Mouse (Mus musculus) kidney, adult 18-20 months (tissue): ENCODE results near the gene Lrrc49.

Experiments used
- DNase-seq: peaks from one replicate; pipeline ENCODE4 v3.0.0; 2021

Gene Lrrc49

DNA sequence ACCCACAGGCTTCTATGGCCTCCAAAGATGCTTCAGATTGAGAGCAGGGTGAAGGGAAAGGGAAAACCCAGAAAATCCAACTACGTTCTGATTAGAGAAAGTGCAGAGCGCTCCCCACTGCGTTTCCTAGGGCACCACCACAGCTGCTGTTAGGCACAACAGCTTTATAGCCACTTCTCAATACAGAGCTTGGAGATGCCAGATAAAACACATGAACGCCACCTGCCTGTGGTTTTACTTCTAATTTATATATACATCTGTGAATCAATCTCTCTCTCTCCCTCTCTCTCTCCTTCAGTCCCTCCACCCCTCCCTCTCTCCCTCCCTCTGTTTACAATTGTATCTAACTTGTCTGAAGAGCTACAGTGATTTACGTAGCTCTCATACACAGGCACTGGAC lies 95.6 kb downstream of the Lrrc49 start:
- no peak for DNase-seq

DNA sequence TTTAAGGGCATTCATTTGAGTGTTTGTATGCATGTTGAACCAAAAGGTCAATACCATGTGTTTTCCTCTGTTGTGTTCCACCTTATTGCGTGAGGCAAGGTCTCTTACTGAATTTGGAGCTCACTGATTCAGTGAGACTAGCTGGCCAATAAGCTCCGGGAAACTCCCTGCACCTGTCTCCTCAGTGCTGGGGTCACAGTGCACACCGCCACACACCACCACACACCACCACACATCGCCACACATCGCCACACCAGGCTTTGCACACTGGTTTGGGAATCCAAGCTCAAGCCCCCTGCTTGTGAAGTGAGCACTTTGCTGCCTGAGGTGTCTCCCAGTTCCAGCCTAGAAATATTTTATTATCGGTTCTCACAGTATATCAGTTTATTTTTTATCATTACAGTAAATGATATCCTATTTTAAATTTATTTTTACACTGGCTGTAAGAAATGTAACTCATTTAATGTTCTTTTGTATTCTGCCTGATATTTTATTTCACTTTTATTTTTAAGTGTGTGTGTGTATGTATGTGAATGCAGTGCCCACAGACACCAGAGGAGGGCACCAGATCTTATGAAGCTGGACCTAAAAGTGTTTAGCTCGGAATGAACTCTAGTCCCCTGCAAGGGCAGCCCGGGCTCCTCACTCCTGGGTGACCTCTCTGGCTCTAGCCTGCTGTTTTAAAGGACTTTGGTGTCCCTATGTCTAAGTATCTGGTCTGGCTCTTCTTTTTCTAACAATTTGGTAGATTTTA lies 96.9 kb downstream of the Lrrc49 start:
- DNase-seq: no peak

DNA sequence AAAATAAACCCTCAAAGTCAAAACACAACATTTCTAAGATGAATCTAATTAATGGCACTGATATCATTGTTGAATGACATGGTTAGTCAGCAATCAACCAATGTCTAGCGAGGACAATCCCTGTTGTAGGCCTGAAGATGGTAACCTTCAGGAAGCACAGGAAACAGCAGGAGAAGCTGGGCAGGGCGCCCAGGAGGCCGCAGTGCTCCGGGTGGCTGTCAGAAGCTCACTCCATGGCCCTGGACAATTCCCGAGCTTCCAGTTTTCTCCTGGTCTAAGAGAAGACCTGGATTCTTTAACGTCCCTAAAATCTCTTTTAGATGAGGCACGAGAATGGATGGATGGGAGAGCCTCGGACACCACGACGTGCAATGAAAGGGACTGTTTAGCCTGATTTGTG lies 99.0 kb downstream of the Lrrc49 start:
- no peak for DNase-seq

GRCm38 (mm10) chr9:60586920-60587319 lies 101.0 kb downstream of the Lrrc49 start:
- no peak for DNase-seq

- DNase-seq: no peak
These were observed 102.8 kb downstream of the Lrrc49 start for GRCm38 (mm10) chr9:60585206-60585605.

DNA sequence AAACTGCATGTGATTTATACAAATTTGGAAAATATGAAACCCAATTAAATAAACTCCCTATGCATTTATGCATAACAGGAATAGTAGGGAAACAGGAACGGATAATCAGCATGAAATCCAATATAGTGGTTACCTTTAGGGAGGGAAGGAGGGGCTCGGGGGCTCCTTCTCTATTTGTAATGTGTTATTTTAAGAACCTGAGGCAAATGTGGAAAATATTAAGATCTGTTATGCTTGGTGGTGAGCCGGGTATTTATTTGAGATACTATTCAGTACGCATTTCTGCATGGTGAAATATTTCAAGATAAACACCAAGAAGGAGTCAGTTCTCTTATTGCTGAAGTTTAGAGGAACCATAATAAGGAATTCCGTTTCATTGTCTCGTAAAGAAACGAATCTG lies 105.4 kb downstream of the Lrrc49 start:
- DNase-seq: no peak

DNA sequence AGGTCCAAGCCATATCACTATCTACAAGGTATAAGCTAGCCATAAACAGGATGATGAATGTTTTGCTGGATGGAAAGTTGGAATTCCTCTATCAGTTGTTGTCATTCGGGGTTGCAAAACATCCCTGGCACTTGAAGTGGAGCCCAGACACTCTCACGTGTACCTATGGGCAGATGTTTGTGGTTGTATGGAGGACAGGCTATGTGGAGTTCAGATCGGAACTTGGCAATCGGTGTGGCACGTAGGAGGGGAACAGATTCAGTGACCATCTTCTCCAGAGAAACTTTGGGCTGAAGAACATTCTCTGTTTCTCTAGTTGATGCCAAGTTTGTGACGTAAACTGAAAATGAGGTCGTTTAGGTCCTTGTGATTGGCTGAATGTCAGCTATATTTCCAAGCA lies 114.9 kb downstream of the Lrrc49 start:
- no peak for DNase-seq

DNA sequence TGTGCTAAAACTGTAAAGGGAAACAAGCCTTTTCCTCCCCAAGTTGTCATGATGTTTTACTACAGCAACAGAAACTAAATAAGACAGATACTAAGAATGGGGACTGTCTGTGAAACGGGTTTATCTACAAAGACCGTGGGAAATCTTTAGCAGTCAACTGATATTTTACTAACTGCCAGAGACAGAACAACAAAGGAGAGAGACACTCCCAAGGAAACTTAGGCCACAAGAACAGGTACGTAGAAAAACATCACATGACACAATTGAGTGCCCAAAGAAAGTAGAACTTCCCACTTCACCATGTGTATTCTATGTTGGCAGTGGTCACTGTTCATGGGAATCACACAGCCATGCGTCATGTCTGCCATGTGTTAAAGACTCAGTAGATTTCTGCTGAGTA lies 116.2 kb downstream of the Lrrc49 start:
- no peak for DNase-seq

GRCm38 (mm10) chr9:60571041-60571440 lies 116.9 kb downstream of the Lrrc49 start:
- DNase-seq: no peak

GRCm38 (mm10) chr9:60569366-60569765 lies 118.6 kb downstream of the Lrrc49 start:
- no peak for DNase-seq

DNA sequence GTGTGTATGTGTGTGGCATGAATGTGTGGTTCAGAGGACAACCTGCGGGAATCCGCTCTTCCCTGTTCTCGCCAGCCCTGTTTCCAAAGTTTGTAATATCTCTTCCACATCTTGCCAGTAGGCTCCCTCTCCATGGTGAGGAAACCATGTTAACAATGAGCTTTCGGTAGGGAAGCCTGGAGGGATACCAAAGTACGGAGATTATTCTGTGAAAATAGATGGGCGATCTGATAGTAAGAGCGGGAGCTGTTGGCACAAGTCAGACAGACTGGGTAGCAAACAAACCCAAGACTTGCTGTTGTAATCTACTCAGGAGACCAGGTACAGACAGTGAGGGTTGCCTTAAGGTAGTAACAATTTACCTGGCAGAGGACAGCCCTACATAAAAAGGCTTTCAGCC lies 124.1 kb downstream of the Lrrc49 start:
- DNase-seq: no peak

GRCm38 (mm10) chr9:60562443-60563371 lies 125.3 kb downstream of the Lrrc49 start:
- peak; percentile 44 for DNase-seq

DNA sequence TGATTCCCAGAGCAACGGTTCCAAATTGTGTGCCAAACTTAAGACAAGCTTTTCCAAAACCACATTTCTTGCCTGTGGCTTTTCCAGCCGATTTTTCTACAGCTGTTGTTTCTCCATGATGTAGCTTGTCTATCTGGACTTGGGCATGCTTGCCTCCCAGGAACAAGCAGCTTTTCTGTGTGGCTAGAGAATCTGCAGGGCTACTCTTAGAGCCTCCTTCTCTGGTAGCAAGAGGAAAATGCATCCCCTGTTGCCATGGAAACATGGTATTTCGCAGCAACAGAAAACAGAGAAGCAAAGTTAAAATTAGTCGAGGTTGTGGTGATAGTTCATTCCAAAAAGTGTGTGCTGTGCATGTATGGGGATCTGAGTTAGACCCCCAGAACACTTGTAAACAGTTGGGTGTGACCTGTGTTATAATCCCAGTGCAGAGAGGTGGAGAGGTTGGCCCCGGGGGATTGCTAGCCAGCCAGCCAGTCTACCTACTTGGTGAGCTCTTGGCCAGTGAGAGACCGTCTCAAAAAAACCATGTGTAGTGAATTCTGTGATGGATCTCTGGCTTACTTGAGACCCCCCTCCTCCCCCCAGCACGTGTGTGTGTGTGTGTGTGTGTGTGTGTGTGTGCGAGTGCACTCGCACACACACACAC lies 126.2 kb downstream of the Lrrc49 start:
- DNase-seq: no peak

- no peak for DNase-seq
These were observed 129.5 kb downstream of the Lrrc49 start for GRCm38 (mm10) chr9:60558507-60558906.

- DNase-seq: no peak
These were observed 136.7 kb downstream of the Lrrc49 start for GRCm38 (mm10) chr9:60551238-60551637.

DNA sequence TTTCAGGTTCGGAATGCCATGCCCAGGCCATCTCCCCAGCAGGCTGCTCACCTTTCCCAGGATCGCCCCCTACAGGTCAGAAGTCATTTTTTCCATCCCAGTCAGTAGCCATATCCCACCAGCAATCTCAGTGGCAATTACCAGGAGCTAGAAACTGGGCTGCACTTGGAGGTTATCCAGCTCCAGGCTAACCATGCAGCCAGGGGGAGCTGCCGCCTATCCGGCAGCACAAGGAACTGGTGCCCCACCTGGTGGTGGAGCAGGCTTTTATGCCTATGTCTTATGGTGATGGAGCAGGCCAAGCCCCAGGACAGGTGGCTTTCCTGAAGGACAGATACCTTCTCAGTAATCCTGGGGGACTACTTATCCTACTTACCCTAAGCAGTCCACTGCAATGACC lies 139.8 kb downstream of the Lrrc49 start:
- DNase-seq: peak; percentile 53

- DNase-seq: no peak
These were observed 141.8 kb downstream of the Lrrc49 start for GRCm38 (mm10) chr9:60546169-60546568.

GRCm38 (mm10) chr9:60545361-60546096 lies 142.4 kb downstream of the Lrrc49 start:
- DNase-seq: no peak

GRCm38 (mm10) chr9:60543422-60544015 lies 144.4 kb downstream of the Lrrc49 start:
- DNase-seq: no peak

- no peak for DNase-seq
These were observed 157.6 kb downstream of the Lrrc49 start for GRCm38 (mm10) chr9:60530310-60530709.

- DNase-seq: no peak
These were observed 158.4 kb downstream of the Lrrc49 start for GRCm38 (mm10) chr9:60529348-60530243.
